13 mouse cellular contexts compared by ENCODE assay signal in the genomic region with DNA sequence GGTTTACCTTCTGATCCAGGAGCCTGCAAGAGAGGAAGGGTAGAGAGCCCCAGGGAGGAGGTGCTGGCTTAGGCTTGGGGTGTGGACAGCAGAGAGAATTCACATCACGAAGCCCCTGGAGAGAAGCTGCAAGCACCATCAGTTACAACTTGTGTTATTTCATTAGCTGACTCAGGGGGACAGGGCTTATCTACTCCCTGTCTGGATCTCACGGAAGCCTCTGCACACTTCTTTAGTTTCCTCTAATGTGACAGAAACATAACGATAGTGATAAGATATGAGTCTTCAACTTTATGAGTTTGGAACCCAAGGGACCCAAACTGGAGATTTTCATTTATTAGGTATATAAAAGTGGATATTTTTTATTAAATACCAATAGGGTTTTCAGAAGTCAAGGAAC.
"Had no signal": no experiment of that assay in that cellular context is flagged by ENCODE, and none has a peak within 500 bp of the region (broad histone marks: within the 10 kb centered on the region; RNA-seq: fewer than 3 reads in every experiment).

No protein-coding gene starts in this region.

- H3K27ac ChIP-seq: limb, embryonic 12.5 days; lung, embryonic 15.5 days; macrophage; midbrain, embryonic 12.5 days; neural tube, embryonic 15.5 days; stomach, postnatal 0 days had no signal

- H3K9me3 ChIP-seq: limb, embryonic 12.5 days; lung, embryonic 15.5 days; neural tube, embryonic 15.5 days had no signal

- H3K4me2 ChIP-seq: limb, embryonic 12.5 days; lung, embryonic 15.5 days; midbrain, embryonic 12.5 days; neural tube, embryonic 15.5 days had no signal

- H3K27me3 ChIP-seq: lung, embryonic 15.5 days; midbrain, embryonic 12.5 days; neural tube, embryonic 15.5 days had no signal

- H3K36me3 ChIP-seq: limb, embryonic 12.5 days; lung, embryonic 15.5 days; midbrain, embryonic 12.5 days; neural tube, embryonic 15.5 days had no signal

- H3K9ac ChIP-seq: limb, embryonic 12.5 days; lung, embryonic 15.5 days; midbrain, embryonic 12.5 days; neural tube, embryonic 15.5 days had no signal

- H3K4me1 ChIP-seq: lung, embryonic 15.5 days had no signal

- DNase-seq: kidney, adult 11 months; kidney, postnatal 10 days; kidney, postnatal 4 days; lung, postnatal 14 days; thymus, postnatal 4 days had no signal

- H3K4me3 ChIP-seq: layer of hippocampus, adult 2 months; limb, embryonic 12.5 days; lung, embryonic 15.5 days; midbrain, embryonic 12.5 days; myocyte; neural tube, embryonic 15.5 days had no signal
